Mouse (Mus musculus) ES-Bruce4 (cell line): ENCODE results near the gene Rbl2.

ENCODE experiments used
- CTCF ChIP-seq: IDR thresholded peaks from one replicate; pipeline ENCODE4 v1.8.1; 2011; ENCODE audit warnings: low read depth, low read length
- EP300 ChIP-seq: IDR thresholded peaks from 2 replicates; pipeline ENCODE4 v1.6.1; 2011; ENCODE audit warnings: low read depth, low read length; ENCODE audit not compliant: insufficient read depth
- POLR2A ChIP-seq: IDR thresholded peaks from one replicate; pipeline ENCODE4 v1.8.1; 2011; ENCODE audit warnings: low read length; ENCODE audit not compliant: insufficient read depth

DNA sequence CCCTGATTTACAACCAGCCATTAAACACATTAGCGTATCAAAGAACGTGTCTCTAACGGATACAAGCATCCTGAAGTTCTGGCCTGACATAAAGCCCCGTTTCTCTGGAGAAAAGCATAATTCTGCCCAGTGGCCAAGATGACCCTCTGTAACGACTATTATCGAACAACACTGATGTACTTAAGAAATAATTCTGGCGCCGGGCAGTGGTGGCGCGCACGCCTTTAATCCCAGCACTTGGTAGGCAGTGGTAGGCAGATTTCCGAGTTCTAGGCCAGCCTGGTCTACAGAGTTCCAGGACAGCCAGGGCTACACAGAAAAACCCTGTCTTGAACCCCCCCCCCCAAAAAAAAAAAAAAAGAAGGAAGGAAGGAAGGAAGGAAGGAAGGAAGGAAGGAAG, 64.8 kb downstream of the Rbl2 start:
- TF ChIP-seq CTCF (no peak), POLR2A (no peak), EP300 (no peak)
